Mouse (Mus musculus): ENCODE data around the gene Zfp385c. TPM values are rescaled to one million over a fixed set of nuclear protein-coding genes. Genes with fewer than 3 reads are reported as not detected.
A peak's percentile ranks its signal among the peaks of the same experiment; 100 is the strongest.

Zfp385c gene
- polyA plus RNA-seq, 1 experiment from 2014 or later, result 0.80 TPM

- Histone ChIP-seq H3K9ac (replicated peaks; ENCODE audit: low read depth, low read length) (peak within 1 kb of the TSS; percentile 66), H3K27me3 (replicated peaks; ENCODE audit: control insufficient read depth, insufficient read depth, low read length) (no peaks in the 10 kb centered on the region), H3K27ac (ENCODE audit: low read length) (no peak within 1 kb of the TSS), H3K36me3 (ENCODE audit: control insufficient read depth, insufficient read depth) (peaks cover 10% of the 10 kb centered on the region; the same call in 1 of the 2 replicates), H3K4me1 (replicated peaks; ENCODE audit: control insufficient read depth, insufficient read depth, low read length) (peaks cover 19% of the 10 kb centered on the region), H3K4me3 (replicated peaks; ENCODE audit: low read length) (peak within 1 kb of the TSS; percentile 55), H3K9me3 (ENCODE audit: control insufficient read depth, low read length) (no peaks in the 10 kb centered on the region), H3K4me2 (ENCODE audit: low read length) (peak within 1 kb of the TSS; percentile 65)
- WGBS, result 1% methylated on average over 47 of the region's 48 CpGs
- peak; percentile 96 for ATAC-seq
Measured at GRCm38 (mm10) chr11:100711783-100712615, 19.7 kb upstream of the Zfp385c start, which contains the start of gene Kat2a. Gene Kat2a (minus strand): TSS chr11:100712465.

GRCm38 (mm10) chr11:100710977-100711376, 18.7 kb upstream of the Zfp385c start:
- peaks cover 19% of the 10 kb centered on the region for H3K4me1 ChIP-seq (replicated peaks; ENCODE audit: control insufficient read depth, insufficient read depth, low read length)
- H3K4me3 ChIP-seq (replicated peaks; ENCODE audit: low read length), result no peak overlapping the region
- H3K4me2 ChIP-seq (ENCODE audit: low read length), result no peak overlapping the region
- H3K9ac ChIP-seq (replicated peaks; ENCODE audit: low read depth, low read length), result no peak overlapping the region
- H3K27ac ChIP-seq (ENCODE audit: low read length), result no peak overlapping the region
- WGBS, result 88% methylated on average over 4 of the region's 4 CpGs
- no peak for ATAC-seq
- no peaks in the 10 kb centered on the region for H3K27me3 ChIP-seq (replicated peaks; ENCODE audit: control insufficient read depth, insufficient read depth, low read length)
- no peaks in the 10 kb centered on the region for H3K9me3 ChIP-seq (ENCODE audit: control insufficient read depth, low read length)
- peaks cover 12% of the 10 kb centered on the region for H3K36me3 ChIP-seq (ENCODE audit: control insufficient read depth, insufficient read depth)

- ATAC-seq, result no peak
- peaks cover 12% of the 10 kb centered on the region for H3K36me3 ChIP-seq (ENCODE audit: control insufficient read depth, insufficient read depth)
- H3K4me3 ChIP-seq (replicated peaks; ENCODE audit: low read length), result no peak overlapping the region
- no peak overlapping the region for H3K9ac ChIP-seq (replicated peaks; ENCODE audit: low read depth, low read length)
- no peaks in the 10 kb centered on the region for H3K9me3 ChIP-seq (ENCODE audit: control insufficient read depth, low read length)
- no peaks in the 10 kb centered on the region for H3K27me3 ChIP-seq (replicated peaks; ENCODE audit: control insufficient read depth, insufficient read depth, low read length)
- 90% methylated on average over 15 of the region's 15 CpGs for WGBS
- H3K4me1 ChIP-seq (replicated peaks; ENCODE audit: control insufficient read depth, insufficient read depth, low read length), result peaks cover 19% of the 10 kb centered on the region
- H3K27ac ChIP-seq (ENCODE audit: low read length), result no peak overlapping the region
- no peak overlapping the region for H3K4me2 ChIP-seq (ENCODE audit: low read length)
Measured at GRCm38 (mm10) chr11:100710528-100710927, 18.3 kb upstream of the Zfp385c start.

GRCm38 (mm10) chr11:100709201-100709810, 17.1 kb upstream of the Zfp385c start:
- Histone ChIP-seq H3K36me3 (ENCODE audit: control insufficient read depth, insufficient read depth) (peaks cover 12% of the 10 kb centered on the region), H3K4me1 (replicated peaks; ENCODE audit: control insufficient read depth, insufficient read depth, low read length) (peaks cover 19% of the 10 kb centered on the region), H3K4me3 (replicated peaks; ENCODE audit: low read length) (no peak overlapping the region), H3K27me3 (replicated peaks; ENCODE audit: control insufficient read depth, insufficient read depth, low read length) (no peaks in the 10 kb centered on the region), H3K9me3 (ENCODE audit: control insufficient read depth, low read length) (no peaks in the 10 kb centered on the region), H3K27ac (ENCODE audit: low read length) (no peak overlapping the region), H3K9ac (replicated peaks; ENCODE audit: low read depth, low read length) (no peak overlapping the region), H3K4me2 (ENCODE audit: low read length) (no peak overlapping the region)
- WGBS, result 93% methylated on average over 9 of the region's 9 CpGs
- ATAC-seq, result no peak

- Histone ChIP-seq H3K4me2 (ENCODE audit: low read length) (no peak overlapping the region), H3K4me3 (replicated peaks; ENCODE audit: low read length) (no peak overlapping the region), H3K9ac (replicated peaks; ENCODE audit: low read depth, low read length) (no peak overlapping the region), H3K4me1 (replicated peaks; ENCODE audit: control insufficient read depth, insufficient read depth, low read length) (0 out of 2 replicates have a peak, but pooled peaks cover 3% of the 10 kb centered on the region), H3K36me3 (ENCODE audit: control insufficient read depth, insufficient read depth) (peaks cover 12% of the 10 kb centered on the region), H3K27me3 (replicated peaks; ENCODE audit: control insufficient read depth, insufficient read depth, low read length) (no peaks in the 10 kb centered on the region), H3K27ac (ENCODE audit: low read length) (no peak overlapping the region), H3K9me3 (ENCODE audit: control insufficient read depth, low read length) (no peaks in the 10 kb centered on the region)
- WGBS, result 94% methylated on average over 23 of the region's 23 CpGs
- ATAC-seq, result no peak
Measured at GRCm38 (mm10) chr11:100705095-100705747, 13.0 kb upstream of the Zfp385c start.

- Histone ChIP-seq H3K4me3 (replicated peaks; ENCODE audit: low read length) (no peak within 1 kb of the TSS), H3K27ac (ENCODE audit: low read length) (no peak within 1 kb of the TSS), H3K4me1 (replicated peaks; ENCODE audit: control insufficient read depth, insufficient read depth, low read length) (0 out of 2 replicates have a peak, but pooled peaks cover 3% of the 10 kb centered on the region), H3K9ac (replicated peaks; ENCODE audit: low read depth, low read length) (no peak within 1 kb of the TSS), H3K4me2 (ENCODE audit: low read length) (no peak within 1 kb of the TSS), H3K9me3 (ENCODE audit: control insufficient read depth, low read length) (no peaks in the 10 kb centered on the region), H3K27me3 (replicated peaks; ENCODE audit: control insufficient read depth, insufficient read depth, low read length) (no peaks in the 10 kb centered on the region), H3K36me3 (ENCODE audit: control insufficient read depth, insufficient read depth) (peaks cover 12% of the 10 kb centered on the region)
- ATAC-seq, result no peak
- 69% methylated on average over 7 of the region's 7 CpGs for WGBS
Measured at GRCm38 (mm10) chr11:100703851-100704531, 11.7 kb upstream of the Zfp385c start, which contains the start of gene Dhx58. Gene Dhx58 (minus strand): TSS chr11:100704271.

GRCm38 (mm10) chr11:100703366-100703765, 11.1 kb upstream of the Zfp385c start:
- Histone ChIP-seq H3K4me2 (ENCODE audit: low read length) (no peak overlapping the region), H3K36me3 (ENCODE audit: control insufficient read depth, insufficient read depth) (peaks cover 9% of the 10 kb centered on the region), H3K4me3 (replicated peaks; ENCODE audit: low read length) (no peak overlapping the region), H3K4me1 (replicated peaks; ENCODE audit: control insufficient read depth, insufficient read depth, low read length) (0 out of 2 replicates have a peak, but pooled peaks cover 3% of the 10 kb centered on the region), H3K9me3 (ENCODE audit: control insufficient read depth, low read length) (no peaks in the 10 kb centered on the region), H3K27me3 (replicated peaks; ENCODE audit: control insufficient read depth, insufficient read depth, low read length) (no peaks in the 10 kb centered on the region), H3K9ac (replicated peaks; ENCODE audit: low read depth, low read length) (no peak overlapping the region), H3K27ac (ENCODE audit: low read length) (no peak overlapping the region)
- no peak for ATAC-seq
- WGBS, result 71% methylated on average over 11 of the region's 11 CpGs

- no peaks in the 10 kb centered on the region for H3K27me3 ChIP-seq (replicated peaks; ENCODE audit: control insufficient read depth, insufficient read depth, low read length)
- WGBS, result 48% methylated on average over 7 of the region's 7 CpGs
- no peak overlapping the region for H3K9ac ChIP-seq (replicated peaks; ENCODE audit: low read depth, low read length)
- H3K9me3 ChIP-seq (ENCODE audit: control insufficient read depth, low read length), result no peaks in the 10 kb centered on the region
- H3K4me1 ChIP-seq (replicated peaks; ENCODE audit: control insufficient read depth, insufficient read depth, low read length), result 0 out of 2 replicates have a peak, but pooled peaks cover 3% of the 10 kb centered on the region
- no peak for ATAC-seq
- H3K27ac ChIP-seq (ENCODE audit: low read length), result no peak overlapping the region
- H3K36me3 ChIP-seq (ENCODE audit: control insufficient read depth, insufficient read depth), result peaks cover 9% of the 10 kb centered on the region
- peak overlapping the region; percentile 20; the same call in 1 of the 2 replicates for H3K4me2 ChIP-seq (ENCODE audit: low read length)
- no peak overlapping the region for H3K4me3 ChIP-seq (replicated peaks; ENCODE audit: low read length)
Measured at GRCm38 (mm10) chr11:100702906-100703305, 10.7 kb upstream of the Zfp385c start.
